Mouse (Mus musculus) spleen, postnatal 10 days (tissue): Measurements from ENCODE around the gene Fam71f1.

Experiments
- DNase-seq, 2 experiments: peaks; one replicate each; pipeline ENCODE4 v3.0.0; 2021 to 2022; ENCODE audit warnings: low spot score in 2 of 2

Fam71f1 gene

DNA sequence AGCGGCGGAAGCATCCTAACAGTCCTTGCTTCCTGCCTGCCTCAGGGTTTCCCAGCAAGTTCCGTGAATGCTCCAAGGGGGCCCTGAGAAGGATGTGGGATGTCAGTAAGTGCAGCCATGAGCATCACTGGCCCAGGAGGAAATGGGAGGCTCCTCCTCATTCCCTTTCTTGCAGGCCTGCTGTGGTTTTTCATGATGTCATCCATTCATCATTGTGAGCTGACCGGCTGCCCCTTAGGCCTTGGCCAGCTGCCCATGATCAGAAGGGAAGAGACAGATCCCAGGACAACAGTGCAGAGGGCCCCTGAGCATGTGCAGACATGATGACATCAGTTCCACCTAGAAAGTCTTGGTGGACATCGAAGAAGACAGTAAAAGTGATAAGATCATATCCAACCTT lies at the start of gene Fam71f1:
Gene Fam71f1, plus strand, starts transcription at position 262 of the 400 bp plus-strand sequence.
- DNase-seq = no peak

DNA sequence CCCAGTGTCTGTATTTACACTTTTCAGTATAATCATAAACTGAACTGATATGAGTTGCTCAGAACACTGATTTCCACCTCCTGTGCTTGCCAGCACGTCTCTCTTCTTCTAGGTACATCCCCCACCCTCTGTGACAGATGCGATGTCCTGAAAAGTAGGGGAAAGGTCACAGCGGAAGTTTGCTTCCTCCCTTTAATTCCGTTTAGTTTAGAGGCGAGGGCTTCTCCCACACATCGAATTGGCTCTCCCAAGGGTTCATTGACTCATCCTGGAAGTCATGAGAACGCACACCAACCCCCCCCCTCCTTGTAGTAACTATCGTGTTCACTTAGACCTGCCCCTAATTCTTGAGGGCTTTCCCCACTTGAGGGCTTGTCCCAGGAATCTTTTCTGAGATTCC lies 48.0 kb upstream of the Fam71f1 start:
- peak in 1 of 2 experiments; percentile 23 for DNase-seq

- DNase-seq = peak; percentile 77 to 92
Observed at GRCm38 (mm10) chr6:29272312-29273072, 46.4 kb upstream of the Fam71f1 start, which contains the start of gene Hilpda. TSS of gene Hilpda (plus strand) at chr6:29272488.

DNA sequence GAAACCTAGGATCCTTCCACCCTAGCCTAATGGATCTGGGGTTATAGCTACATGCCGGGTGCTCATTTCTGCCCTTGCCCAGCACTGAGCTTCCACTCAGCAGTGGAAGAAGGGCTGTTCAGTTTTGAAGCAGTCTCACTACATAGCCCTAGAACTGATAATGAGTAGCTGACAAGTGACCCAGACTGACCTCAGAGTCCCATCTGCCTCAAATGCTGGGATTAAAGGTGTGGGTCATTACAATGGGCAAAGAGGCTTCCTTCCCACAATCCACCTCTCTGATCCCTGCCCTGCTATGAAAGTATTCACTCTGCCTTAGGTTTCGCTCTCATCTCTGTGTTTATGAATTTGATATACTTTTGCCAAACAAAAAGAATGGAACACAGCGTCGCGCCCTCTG lies 42.2 kb upstream of the Fam71f1 start:
- DNase-seq = no peak

GRCm38 (mm10) chr6:29278513-29279267 lies 40.2 kb upstream of the Fam71f1 start:
- DNase-seq = peak in 1 of 2 experiments; percentile 44

GRCm38 (mm10) chr6:29279293-29279692 lies 39.6 kb upstream of the Fam71f1 start, which contains the start of gene Fam71f2:
TSS of gene Fam71f2 (plus strand) at chr6:29279593.
- DNase-seq = no peak

DNA sequence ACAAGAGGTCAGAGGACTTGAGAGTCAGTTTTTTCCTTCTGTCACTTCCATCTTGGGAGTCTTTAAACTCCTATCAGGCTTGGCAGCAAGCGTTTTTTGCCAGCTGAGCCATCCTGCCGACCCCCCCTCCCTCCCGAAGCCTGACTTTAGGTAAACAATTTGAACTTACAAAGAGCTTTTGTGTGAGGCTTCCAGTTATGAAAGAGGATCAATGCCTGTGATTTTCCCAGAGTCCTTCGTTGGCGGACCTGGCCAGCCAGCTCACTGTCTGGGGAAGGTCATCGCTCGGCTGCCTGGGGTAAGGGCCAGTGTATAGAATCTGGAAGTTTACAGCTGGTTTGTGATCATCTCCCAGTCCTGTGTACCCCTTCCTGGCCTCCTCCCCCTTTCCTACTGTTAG lies 38.3 kb upstream of the Fam71f1 start:
- no peak for DNase-seq

DNA sequence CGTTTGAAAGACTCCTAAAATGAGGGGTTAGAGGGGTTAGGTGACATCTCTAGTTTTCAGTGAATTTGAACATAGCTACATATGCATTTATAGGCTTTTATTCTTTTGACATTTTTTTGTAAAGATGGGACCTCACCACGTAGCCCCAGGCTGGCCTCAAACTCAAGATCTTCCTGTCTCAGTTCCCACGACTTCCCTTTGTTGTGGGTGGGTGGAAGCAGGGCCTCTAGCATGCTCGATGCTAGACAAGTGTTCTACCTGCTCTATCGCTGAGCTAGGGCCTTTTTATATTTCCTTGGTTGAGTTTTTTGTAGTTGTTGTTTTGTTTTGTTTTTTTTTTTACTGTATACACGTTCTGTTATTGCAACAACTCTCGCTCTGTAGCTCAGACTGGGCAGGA lies 32.1 kb upstream of the Fam71f1 start:
- DNase-seq = no peak

DNA sequence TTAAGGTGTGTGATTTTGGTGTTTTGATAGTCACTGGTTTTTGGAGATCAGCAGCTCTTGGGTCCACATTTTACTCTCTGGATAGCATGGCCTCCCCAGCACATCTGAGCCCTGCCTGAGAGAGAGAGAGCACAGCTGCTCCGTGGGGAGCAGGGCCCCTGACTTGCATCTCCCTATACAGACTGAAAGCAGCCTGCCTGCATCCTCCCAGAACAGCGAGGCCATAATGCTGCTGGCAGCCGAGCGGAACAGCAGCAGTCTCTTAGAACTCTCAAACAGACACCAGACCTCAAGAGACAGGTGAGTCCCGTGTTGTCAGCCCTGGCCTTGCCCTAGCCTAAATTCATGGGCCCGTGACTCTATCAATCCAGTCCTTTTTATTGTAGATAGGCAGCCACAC lies 31.5 kb upstream of the Fam71f1 start:
- no peak for DNase-seq

- no peak for DNase-seq
Observed at GRCm38 (mm10) chr6:29287944-29288343, 31.0 kb upstream of the Fam71f1 start.

GRCm38 (mm10) chr6:29288651-29289050 lies 30.3 kb upstream of the Fam71f1 start:
- no peak for DNase-seq

- DNase-seq = no peak
Observed at GRCm38 (mm10) chr6:29299112-29299511, 19.8 kb upstream of the Fam71f1 start.

GRCm38 (mm10) chr6:29303251-29303650 lies 15.7 kb upstream of the Fam71f1 start:
- DNase-seq = no peak

GRCm38 (mm10) chr6:29303726-29304125 lies 15.2 kb upstream of the Fam71f1 start:
- DNase-seq = no peak

- DNase-seq = no peak
Observed at GRCm38 (mm10) chr6:29305462-29305861, 13.5 kb upstream of the Fam71f1 start.

GRCm38 (mm10) chr6:29308846-29309605 lies 9.9 kb upstream of the Fam71f1 start:
- no peak for DNase-seq

- DNase-seq = no peak
Observed at GRCm38 (mm10) chr6:29313690-29314202, 5.2 kb upstream of the Fam71f1 start.

- DNase-seq = no peak
Observed at GRCm38 (mm10) chr6:29317286-29317685, 1.7 kb upstream of the Fam71f1 start.

- no peak for DNase-seq
Observed at GRCm38 (mm10) chr6:29317941-29318340, 999 bp upstream of the Fam71f1 start.

GRCm38 (mm10) chr6:29321586-29321985 lies 2.6 kb downstream of the Fam71f1 start:
- DNase-seq = no peak

DNA sequence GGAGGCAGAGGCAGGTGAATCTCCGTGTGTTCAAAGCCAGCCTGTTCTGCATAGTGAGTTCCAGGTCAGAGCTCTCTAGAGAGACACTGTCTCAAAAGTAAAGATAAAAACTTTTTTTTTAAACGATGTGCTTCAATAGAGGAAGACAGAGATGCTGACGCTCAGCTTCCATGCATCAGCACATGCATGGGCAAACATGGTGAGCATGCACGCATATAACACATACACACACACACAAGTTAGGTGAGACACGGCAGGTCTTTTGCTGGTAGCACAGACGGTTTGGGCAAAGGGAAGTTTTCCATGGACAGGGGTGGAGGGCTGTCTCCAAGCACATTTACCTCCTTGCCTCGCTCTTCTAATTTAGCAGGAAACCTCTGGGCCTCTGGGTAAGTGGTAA lies 3.2 kb downstream of the Fam71f1 start:
- DNase-seq = no peak

- no peak for DNase-seq
Observed at GRCm38 (mm10) chr6:29322735-29323134, 3.8 kb downstream of the Fam71f1 start.
